Comparison of ENCODE assay signal across 8 mouse cellular contexts in genomic region chrX:73966248-73967176, GRCm38 (mm10). TPM values are rescaled to one million over a fixed set of nuclear protein-coding genes. Genes with fewer than 3 reads are reported as not detected.
DNase-seq lines count a peak whose midpoint lies in the region; ATAC-seq and TF ChIP-seq lines count a peak whose summit lies in the region.

Hcfc1 (minus strand) TSS chrX:73966357.

- no peak; the same call in 1 of the 2 replicates for TF ChIP-seq EP300 in lung, postnatal 0 days (IDR thresholded peaks at IDR 0.05)

- H3K4me1 ChIP-seq in hindbrain, embryonic 10.5 days (replicated peaks), result peaks cover 28% of the 10 kb centered on the region
- H3K4me1 ChIP-seq in lung, postnatal 0 days (ENCODE audit: insufficient read depth, low read depth, low read length), result no peaks in the 10 kb centered on the region; the same call in 1 of the 2 replicates

- H3K9ac ChIP-seq in lung, postnatal 0 days (replicated peaks; ENCODE audit: low read depth), result peak within 1 kb of the TSS; percentile 54

- H3K36me3 ChIP-seq in hindbrain, embryonic 10.5 days, result peaks cover 31% of the 10 kb centered on the region
- no peaks in the 10 kb centered on the region for H3K36me3 ChIP-seq in lung, postnatal 0 days (ENCODE audit: insufficient read depth, low read length)

- peak within 1 kb of the TSS; percentile 57 for H3K4me2 ChIP-seq in lung, postnatal 0 days (replicated peaks; ENCODE audit: low read depth, low read length)

- DNase-seq in MEL-GATA-1-ER (ENCODE audit: extremely low read depth, low read depth), result peak; percentile 72
- DNase-seq in cerebellum, adult 8-10 months, result peak; percentile 88
- DNase-seq in hindbrain, embryonic 10.5 days (ENCODE audit: low spot score), result peak; percentile 85
- peak; percentile 91 for DNase-seq in layer of hippocampus, adult 9-11 months
- DNase-seq in lung, postnatal 0 days (ENCODE audit: low spot score), result peak; percentile 91
- peak; percentile 89 for DNase-seq in ovary, postnatal 14 days (ENCODE audit: low spot score)
- peak; percentile 90 for DNase-seq in thymus, postnatal 14 days

- peak; percentile 54 for ATAC-seq in frontal cortex, adult (ENCODE audit: low TSS enrichment)
- ATAC-seq in lung, postnatal 0 days, result peak; percentile 78

- WGBS in hindbrain, embryonic 10.5 days, result 15% methylated on average over 58 of the region's 58 CpGs
- WGBS in lung, postnatal 0 days, result 14% methylated on average over 54 of the region's 58 CpGs

- TF ChIP-seq CTCF in lung, postnatal 0 days (IDR thresholded peaks at IDR 0.05), result no peak

- no peaks in the 10 kb centered on the region; the same call in 1 of the 2 replicates for H3K27me3 ChIP-seq in hindbrain, embryonic 10.5 days (ENCODE audit: insufficient read depth, poor library complexity, severe bottlenecking)
- no peaks in the 10 kb centered on the region for H3K27me3 ChIP-seq in lung, postnatal 0 days (replicated peaks; ENCODE audit: insufficient read depth, low read length)

- peak within 1 kb of the TSS; percentile 98 for H3K27ac ChIP-seq in hindbrain, embryonic 10.5 days
- H3K27ac ChIP-seq in lung, postnatal 0 days (ENCODE audit: low read length), result peak within 1 kb of the TSS; percentile 97

- no peaks in the 10 kb centered on the region for H3K9me3 ChIP-seq in hindbrain, embryonic 10.5 days
- H3K9me3 ChIP-seq in lung, postnatal 0 days (ENCODE audit: low read length), result no peaks in the 10 kb centered on the region

- peak within 1 kb of the TSS; percentile 74 for H3K4me3 ChIP-seq in hindbrain, embryonic 10.5 days
- peak within 1 kb of the TSS; percentile 60 for H3K4me3 ChIP-seq in lung, postnatal 0 days (ENCODE audit: low read depth, low read length)

RNA-seq across cellular contexts. Expression of gene Hcfc1, which starts in this region (rescaled TPM):
- 77.2 and 77.7 TPM in 2 replicates for polyA plus RNA-seq in hindbrain, embryonic 10.5 days (2016; fragmentation: Nextera tagmentation; extraction: Ambion mirVana)
- polyA plus RNA-seq in lung, postnatal 0 days (2015; fragmentation: Nextera tagmentation; extraction: Ambion mirVana), result 19.0 and 22.8 TPM in 2 replicates

Comparison
In these comparisons a context has a peak if more than half of its experiments do, and no peak if none do; other contexts are left out.
1. Peak in every context shown above with its lines: DNase-seq, ATAC-seq, H3K4me3 ChIP-seq and H3K27ac ChIP-seq.